Mouse (Mus musculus): ENCODE results near the gene Crnkl1.

- no peak for TF ChIP-seq POLR2A (IDR thresholded peaks at IDR 0.05; ENCODE audit: insufficient read depth, low read length)
- no peak for TF ChIP-seq CTCF (IDR thresholded peaks at IDR 0.05; ENCODE audit: low read depth, low read length)
These were observed 9.5 kb upstream of the Crnkl1 start for GRCm38 (mm10) chr2:145944286-145944685.

Data from ES-Bruce4 (cell line).